Mouse (Mus musculus) Patski (cell line): ENCODE results near the gene Plekhj1. TPM values are rescaled to one million over a fixed set of nuclear protein-coding genes. Genes with fewer than 3 reads are reported as not detected.
"Not testable (repeated sequence)": the region's sequence is repeated elsewhere in the genome, so short reads cannot be mapped to it uniquely, and the experiment has no call there.

Source experiments
- ATAC-seq: fragments of 100-300 bp; one replicate; pipeline ENCODE4 v1.8.0; 2021
- CTCF ChIA-PET: fragments of 350-600 bp; sonication (Branson Sonifier 250); formaldehyde crosslinking; loops from one replicate; lab custom pipeline; 2022; ENCODE audit warnings: inconsistent platforms; lab: Charles Lee
- POLR2A ChIA-PET: fragments of 350-600 bp; sonication (Branson Sonifier 250); formaldehyde crosslinking; loops from one replicate; lab custom pipeline; 2022; ENCODE audit warnings: antibody characterized with exemption, inconsistent platforms; lab: Charles Lee
- DNase-seq: peaks from one replicate; pipeline ENCODE4 v3.0.0-alpha.2; 2011; ENCODE audit warnings: low read depth, low spot score
- H3K27me3 ChIP-seq: fragments of 371-371 bp; one replicate; pipeline ENCODE4 v1.5.1; 2021
- CTCF ChIP-seq: fragments of 100-300 bp; IDR thresholded peaks from one replicate; pipeline ENCODE4 v1.5.1; 2021
- in situ Hi-C: fragments of 300-500 bp; cut with MboI; formaldehyde crosslinking; loops from 3 replicates; pipeline ENCODE4 v1.11.1; 2018; ENCODE audit warnings: low pct_unique_long_range_greater_than_20kb, mixed read lengths
- polyA plus RNA-seq: library from polyadenylated mRNA; unstranded; gene quantifications from one replicate; pipeline ENCODE4 v1.2.3, GENCODE M21; 2021

Gene Plekhj1
- polyA plus RNA-seq, 1 experiment from 2014 or later = 77.0 TPM

GRCm38 (mm10) chr10:80817164-80817563 lies 18.7 kb upstream of the Plekhj1 start:
- ChIA-PET CTCF (interaction anchor here (1.0 to 2.5 kb wide), 3 partner anchors 12 to 64 kb away, joined by 3 to 8 read pairs (median 3); partner anchors contain the start of gene Amh), POLR2A (interaction anchor here (0.8 kb wide), 1 partner anchor 10 kb away, joined by 5 read pairs; no protein-coding TSS in a partner anchor)
- in situ Hi-C loops = no loop called here
- no peak for DNase-seq
- no peak for TF ChIP-seq CTCF
- no peak for ATAC-seq
- H3K27me3 ChIP-seq = peaks cover 1% of the 10 kb centered on the region

GRCm38 (mm10) chr10:80816303-80816702 lies 17.9 kb upstream of the Plekhj1 start:
- POLR2A ChIA-PET, in situ Hi-C loops, DNase-seq, H3K27me3 ChIP-seq, ATAC-seq: not testable (repeated sequence)
- CTCF ChIA-PET = interaction anchor here (1.0 to 2.5 kb wide), 3 partner anchors 11 to 65 kb away, joined by 3 to 8 read pairs (median 3); partner anchors contain the start of gene Amh

GRCm38 (mm10) chr10:80814800-80815199 lies 16.4 kb upstream of the Plekhj1 start:
- no peak for DNase-seq
- in situ Hi-C loops = no loop called here
- POLR2A ChIA-PET = no interaction called here
- peaks cover 3% of the 10 kb centered on the region for H3K27me3 ChIP-seq
- no peak for ATAC-seq
- TF ChIP-seq CTCF = no peak
- CTCF ChIA-PET = interaction anchor here (0.9 to 2.1 kb wide), 5 partner anchors 16 to 71 kb away, joined by 3 to 8 read pairs (median 3); no protein-coding TSS in a partner anchor

GRCm38 (mm10) chr10:80813366-80813765 lies 14.9 kb upstream of the Plekhj1 start, which contains the start of gene Jsrp1:
Jsrp1 (minus strand) TSS chr10:80813498.
- ATAC-seq = no peak
- in situ Hi-C loops = no loop called here
- H3K27me3 ChIP-seq = peaks cover 3% of the 10 kb centered on the region
- ChIA-PET CTCF (interaction anchor here (2.1 kb wide), 1 partner anchor 68 kb away, joined by 8 read pairs; no protein-coding TSS in a partner anchor), POLR2A (no interaction called here)
- DNase-seq = no peak
- TF ChIP-seq CTCF = no peak

GRCm38 (mm10) chr10:80812391-80813041 lies 14.1 kb upstream of the Plekhj1 start:
- TF ChIP-seq CTCF = no peak

GRCm38 (mm10) chr10:80810084-80810483 lies 11.7 kb upstream of the Plekhj1 start:
- CTCF ChIA-PET = interaction anchor here (1.0 to 1.8 kb wide), 3 partner anchors 36 to 185 kb away, joined by 3 to 4 read pairs (median 3); no protein-coding TSS in a partner anchor
- peaks cover 3% of the 10 kb centered on the region for H3K27me3 ChIP-seq
- TF ChIP-seq CTCF = no peak
- POLR2A ChIA-PET = interaction anchor here (0.7 kb wide), 1 partner anchor 54 kb away, joined by 3 read pairs; no protein-coding TSS in a partner anchor
- ATAC-seq (no peak), DNase-seq (no peak)
- in situ Hi-C loops = no loop called here

More at GRCm38 (mm10) chr10:80812391-80813041, 14.1 kb upstream of the Plekhj1 start:
- CTCF ChIA-PET = interaction anchor here (2.1 kb wide), 1 partner anchor 69 kb away, joined by 8 read pairs; no protein-coding TSS in a partner anchor
- H3K27me3 ChIP-seq = peaks cover 3% of the 10 kb centered on the region
- ATAC-seq (no peak), DNase-seq (no peak)
- in situ Hi-C loops = no loop called here
- POLR2A ChIA-PET = no interaction called here

- no peak for ATAC-seq
- no peak for DNase-seq
- peaks cover 3% of the 10 kb centered on the region for H3K27me3 ChIP-seq
- in situ Hi-C loops = no loop called here
- POLR2A ChIA-PET = no interaction called here
- CTCF ChIA-PET = interaction anchor here (0.6 to 1.8 kb wide), 4 partner anchors 10 to 186 kb away, joined by 3 to 4 read pairs (median 3); no protein-coding TSS in a partner anchor
- TF ChIP-seq CTCF = no peak
Observed at GRCm38 (mm10) chr10:80808985-80809632, 10.7 kb upstream of the Plekhj1 start.

- TF ChIP-seq CTCF = no peak
- DNase-seq = no peak
- peaks cover 3% of the 10 kb centered on the region for H3K27me3 ChIP-seq
- ChIA-PET POLR2A (no interaction called here), CTCF (interaction anchor here (1.8 kb wide), 1 partner anchor 67 kb away, joined by 3 read pairs; no protein-coding TSS in a partner anchor)
- in situ Hi-C loops = no loop called here
- ATAC-seq = no peak
Observed at GRCm38 (mm10) chr10:80808099-80808984, 9.9 kb upstream of the Plekhj1 start.

GRCm38 (mm10) chr10:80807057-80807627 lies 8.7 kb upstream of the Plekhj1 start:
- ChIA-PET CTCF (no interaction called here), POLR2A (no interaction called here)
- H3K27me3 ChIP-seq = peaks cover 1% of the 10 kb centered on the region
- no peak for DNase-seq
- TF ChIP-seq CTCF = no peak
- in situ Hi-C loops = no loop called here
- no peak for ATAC-seq
